ENCODE assay signal across 15 mouse cellular contexts in genomic region chr1:155320091-155320833, GRCm38 (mm10).
DNase-seq lines count a peak whose midpoint lies in the region; ATAC-seq and TF ChIP-seq lines count a peak whose summit lies in the region.
"Had no signal": no experiment of that assay in that cellular context is flagged by ENCODE, and none has a peak within 500 bp of the region (broad histone marks: within the 10 kb centered on the region; RNA-seq: fewer than 3 reads in every experiment).

No protein-coding gene starts in this region.

- H3K4me3 ChIP-seq in G1E (ENCODE audit: low read depth, low read length) (no peak overlapping the region), MEL (ENCODE audit: control insufficient read depth in 1 of 2, insufficient read depth in 1 of 2, low read depth in 2 of 2, low read length in 2 of 2) (no peak overlapping the region)
- H3K4me3 ChIP-seq in midbrain, embryonic 11.5 days (ENCODE audit: low read depth, low read length), result no peak overlapping the region

- no peak for TF ChIP-seq CTCF in G1E (IDR thresholded peaks at IDR 0.05; ENCODE audit: low read depth, low read length)
- TF ChIP-seq CTCF in MEL (IDR thresholded peaks at IDR 0.05 in 2 of 3, conservative IDR thresholded peaks at IDR 0.05 in 1 of 3; ENCODE audit: control insufficient read depth in 1 of 3, insufficient read depth in 1 of 3, low read depth in 2 of 3, low read length in 3 of 3, poor library complexity in 1 of 3, severe bottlenecking in 1 of 3), result no peak

- H3K9me3 ChIP-seq in G1E (replicated peaks), result no peaks in the 10 kb centered on the region
- H3K9me3 ChIP-seq in MEL (replicated peaks; ENCODE audit: insufficient read depth, low read length), result no peaks in the 10 kb centered on the region
- no peaks in the 10 kb centered on the region for H3K9me3 ChIP-seq in midbrain, embryonic 11.5 days (ENCODE audit: control insufficient read depth, low read length)

- TF ChIP-seq POLR2A in MEL (IDR thresholded peaks at IDR 0.05; ENCODE audit: control insufficient read depth in 1 of 2, insufficient read depth in 1 of 2, low read depth in 1 of 2, low read length in 2 of 2, poor library complexity in 1 of 2), result no peak

- DNase-seq in G1E (ENCODE audit: low spot score) (peak; percentile 6), MEL (ENCODE audit: low read depth, low spot score) (peak; percentile 11), liver (peak; percentile 20)
- no peak for DNase-seq in midbrain, embryonic 11.5 days (ENCODE audit: low spot score, missing footprints)
- no peak for DNase-seq in urinary bladder, postnatal 4 days (ENCODE audit: low spot score in 2 of 2)
- DNase-seq in kidney, postnatal 36 days, result no peak
- DNase-seq in spleen, postnatal 14 days (ENCODE audit: low spot score in 2 of 2), result no peak
- DNase-seq: cerebellum, adult 8-10 months; gastrocnemius, postnatal 10 days; kidney, adult 2 months; lung, postnatal 36 days had no signal

- H3K79me2 ChIP-seq in MEL (ENCODE audit: control insufficient read depth, insufficient read depth, low read length, poor library complexity), result no peaks in the 10 kb centered on the region

- H3K9ac ChIP-seq in MEL (ENCODE audit: control insufficient read depth, low read depth, low read length, poor library complexity, severe bottlenecking), result no peak overlapping the region
- H3K9ac ChIP-seq in midbrain, embryonic 11.5 days (ENCODE audit: low read length), result no peak overlapping the region

- peak; percentile 68 for ATAC-seq in G1E (ENCODE audit: extremely low read depth, insufficient number of reproducible peaks, low FRiP score, poor library complexity, severe bottlenecking)
- ATAC-seq in midbrain, embryonic 11.5 days (ENCODE audit: low FRiP score), result peak; percentile 52; the same call in 1 of the 2 replicates
- ATAC-seq in activated CD4-positive, CD25-positive, alpha-beta regulatory T cell, adult 4 months, result no peak
- ATAC-seq: Patski had no signal

- peak; percentile 77 to 79 for TF ChIP-seq EP300 in MEL (IDR thresholded peaks at IDR 0.05; ENCODE audit: low read depth in 1 of 2, low read length in 2 of 2)

- H3K36me3 ChIP-seq in G1E (replicated peaks) (peaks cover 43% of the 10 kb centered on the region), MEL (ENCODE audit: control insufficient read depth in 1 of 2, insufficient read depth in 2 of 2, low read length in 2 of 2) (peaks cover 3 to 21% of the 10 kb centered on the region in 2 experiments)
- H3K36me3 ChIP-seq in midbrain, embryonic 11.5 days (ENCODE audit: control insufficient read depth, insufficient read depth, low read length), result no peaks in the 10 kb centered on the region

- no peak overlapping the region for H3K27ac ChIP-seq in MEL (ENCODE audit: control insufficient read depth, low read depth, low read length)
- peak overlapping the region; percentile 37; the same call in 1 of the 2 replicates for H3K27ac ChIP-seq in midbrain, embryonic 11.5 days (ENCODE audit: low read depth, low read length)

- no peaks in the 10 kb centered on the region for H3K27me3 ChIP-seq in G1E (ENCODE audit: insufficient read depth, low read length)
- no peaks in the 10 kb centered on the region for H3K27me3 ChIP-seq in MEL (ENCODE audit: control insufficient read depth in 1 of 2, insufficient read depth in 2 of 2, low read length in 2 of 2)
- no peaks in the 10 kb centered on the region for H3K27me3 ChIP-seq in midbrain, embryonic 11.5 days (ENCODE audit: control insufficient read depth, insufficient read depth, low read length)
- H3K27me3 ChIP-seq: CH12.LX, Patski had no signal

- no peak overlapping the region for H3K4me2 ChIP-seq in midbrain, embryonic 11.5 days
- H3K4me2 ChIP-seq: heart, embryonic 11.5 days had no signal

- TF ChIP-seq RAD21 in MEL (IDR thresholded peaks at IDR 0.05; ENCODE audit: low read depth, low read length), result no peak

- 53% methylated on average over 7 of the region's 7 CpGs for WGBS in midbrain, embryonic 11.5 days

- H3K4me1 ChIP-seq in G1E (ENCODE audit: insufficient read depth, low read depth, low read length), result peaks cover 41% of the 10 kb centered on the region
- peaks cover 8 to 21% of the 10 kb centered on the region in 2 experiments; a peak in 3 of 4 replicates for H3K4me1 ChIP-seq in MEL (ENCODE audit: control insufficient read depth in 1 of 2, insufficient read depth in 2 of 2, low read length in 2 of 2)
- peaks cover 3% of the 10 kb centered on the region; the same call in 1 of the 2 replicates for H3K4me1 ChIP-seq in midbrain, embryonic 11.5 days (ENCODE audit: control insufficient read depth, insufficient read depth, low read length)

TF ChIP-seq in MEL, 35 proteins besides CTCF, POLR2A, EP300 and RAD21:
- TF ChIP-seq KAT2A (conservative IDR thresholded peaks at IDR 0.05; ENCODE audit: low read depth, low read length) (no peak), ZMIZ1 (IDR thresholded peaks at IDR 0.05; ENCODE audit: low read depth, low read length) (no peak), MAFK (IDR thresholded peaks at IDR 0.05; ENCODE audit: borderline replicate concordance, low read depth, low read length) (no peak), ZNF384 (IDR thresholded peaks at IDR 0.05; ENCODE audit: low read depth, low read length) (0 out of 2 replicates have a peak, but pooled peaks have one; percentile 27), TAL1 (IDR thresholded peaks at IDR 0.05; ENCODE audit: low read length) (no peak), CHD2 (IDR thresholded peaks at IDR 0.05; ENCODE audit: low read length) (peak; percentile 46; the same call in 1 of the 2 replicates), E2F4 (IDR thresholded peaks at IDR 0.05; ENCODE audit: borderline replicate concordance, low read depth, low read length) (no peak), ETS1 (IDR thresholded peaks at IDR 0.05; ENCODE audit: low read depth, low read length) (peak; percentile 69), TBP (IDR thresholded peaks at IDR 0.05; ENCODE audit: low read depth, low read length) (no peak), RCOR1 (IDR thresholded peaks at IDR 0.05; ENCODE audit: low read depth, low read length) (peak; percentile 57), HCFC1 (IDR thresholded peaks at IDR 0.05; ENCODE audit: low read depth, low read length) (0 out of 2 replicates have a peak, but pooled peaks have one; percentile 16), USF1 (IDR thresholded peaks at IDR 0.05; ENCODE audit: low read depth, low read length) (no peak), NRF1 (IDR thresholded peaks at IDR 0.05; ENCODE audit: insufficient read depth, low read depth, low read length, poor library complexity, severe bottlenecking) (no peak), TCF12 (IDR thresholded peaks at IDR 0.05; ENCODE audit: low read depth, low read length) (peak; percentile 74), BHLHE40 (IDR thresholded peaks at IDR 0.05; ENCODE audit: borderline replicate concordance, low read depth, low read length) (0 out of 2 replicates have a peak, but pooled peaks have one; percentile 18), MEF2A (IDR thresholded peaks at IDR 0.05; ENCODE audit: extremely low read depth, insufficient replicate concordance, low read depth, low read length, poor library complexity, severe bottlenecking) (no peak), UBTF (IDR thresholded peaks at IDR 0.05; ENCODE audit: borderline replicate concordance, insufficient read depth, low read depth, low read length) (no peak), SMC3 (IDR thresholded peaks at IDR 0.05; ENCODE audit: low read depth, low read length) (no peak), MYC (IDR thresholded peaks at IDR 0.05; ENCODE audit: low read depth, low read length) (no peak), MAZ (IDR thresholded peaks at IDR 0.05; ENCODE audit: low read depth, low read length) (no peak), GABPA (IDR thresholded peaks at IDR 0.05; ENCODE audit: low read depth, low read length) (no peak), NELFE (IDR thresholded peaks at IDR 0.05; ENCODE audit: low read depth, low read length) (no peak), JUND (IDR thresholded peaks at IDR 0.05; ENCODE audit: low read depth, low read length) (no peak), GATA1 (IDR thresholded peaks at IDR 0.05; ENCODE audit: low read depth, low read length) (peak; percentile 85), ELF1 (IDR thresholded peaks at IDR 0.05; ENCODE audit: low read depth, low read length) (no peak)
TF ChIP-seq in MEL: peak in this region for 8.

Comparison
In these comparisons a context has a peak if more than half of its experiments do, and no peak if none do; other contexts are left out.
1. DNase-seq: peak in G1E (single experiment), MEL (single experiment) and liver (single experiment); none in midbrain, embryonic 11.5 days (single experiment), urinary bladder, postnatal 4 days (0 of 2), kidney, postnatal 36 days (0 of 2) and spleen, postnatal 14 days (0 of 2).